Mouse (Mus musculus) forebrain, embryonic 12.5 days (tissue): ENCODE measurements at regions not wholly inside any gene's neighbourhood (a gene's known extent, or its start where the extent isn't known, plus 50 kb on each side); places are given as distances from the start of the nearest gene placed in this dataset.
"Not testable (repeated sequence)": the region's sequence is repeated elsewhere in the genome, so short reads cannot be mapped to it uniquely, and the experiment has no call there.

Source experiments
- ATAC-seq: fragments of 200-750 bp; cut with Nextera tagmentation; 2 replicates; pipeline ENCODE4 v1.8.0; 2017; ENCODE audit warnings: moderate TSS enrichment; ENCODE audit not compliant: low FRiP score
- H3K27ac ChIP-seq: fragments of 300-500 bp; sonication (generic); 2 replicates; pipeline ENCODE4 v1.5.1; 2016; ENCODE audit warnings: mild to moderate bottlenecking
- H3K27me3 ChIP-seq: fragments of 300-500 bp; sonication (generic); 2 replicates; pipeline ENCODE4 v1.6.1; 2016; ENCODE audit warnings: mild to moderate bottlenecking
- H3K36me3 ChIP-seq: fragments of 300-500 bp; sonication (generic); replicated peaks from 2 replicates; pipeline ENCODE4 v1.6.1; 2016; ENCODE audit warnings: mild to moderate bottlenecking
- H3K4me1 ChIP-seq: fragments of 300-500 bp; sonication (generic); 2 replicates; pipeline ENCODE4 v1.6.1; 2016
- H3K4me2 ChIP-seq: fragments of 300-500 bp; sonication (generic); 2 replicates; pipeline ENCODE4 v1.6.1; 2016; ENCODE audit warnings: mild to moderate bottlenecking, moderate library complexity
- H3K4me3 ChIP-seq: fragments of 300-500 bp; sonication (generic); replicated peaks from 2 replicates; pipeline ENCODE4 v1.5.1; 2016; ENCODE audit warnings: mild to moderate bottlenecking
- H3K9ac ChIP-seq: fragments of 300-500 bp; sonication (generic); 2 replicates; pipeline ENCODE4 v1.6.1; 2016; ENCODE audit warnings: mild to moderate bottlenecking
- H3K9me3 ChIP-seq: fragments of 300-500 bp; sonication (generic); 2 replicates; pipeline ENCODE4 v1.6.1; 2016
- WGBS: fragments of 180-500 bp; shearing (Covaris S2); methylation state at CpG from one replicate; pipeline ENCODE4 v1.1.7; 2016; 5-methylcytosine and 5-hydroxymethylcytosine counted together

DNA sequence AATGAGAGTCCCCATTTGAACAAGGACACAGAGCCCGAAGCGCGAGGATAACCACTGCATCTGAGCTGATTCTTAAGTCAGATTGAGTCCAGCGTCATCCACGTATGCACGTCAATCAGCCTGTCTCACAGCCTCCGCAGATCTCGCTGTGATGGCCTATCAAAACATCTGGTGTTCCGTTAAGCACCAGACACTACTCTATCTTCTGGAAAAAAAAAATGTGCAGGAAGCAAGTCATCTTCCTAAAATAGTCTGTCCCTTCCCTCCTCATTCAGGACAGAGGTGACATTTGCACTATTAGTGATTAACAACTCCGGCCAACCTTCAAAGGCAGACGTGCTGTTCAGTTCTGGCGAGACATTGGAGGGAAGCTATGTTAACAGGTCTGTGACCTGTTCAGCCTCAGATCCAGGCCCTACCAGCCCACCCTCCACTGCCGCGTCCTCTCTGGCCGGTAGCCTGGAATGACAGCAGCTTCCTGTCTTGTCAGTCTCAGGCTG is 81.0 kb downstream of the Cpn2 start:
- Histone ChIP-seq H3K36me3 (no peaks in the 10 kb centered on the region), H3K27me3 (peaks cover 81% of the 10 kb centered on the region), H3K27ac (no peak overlapping the region), H3K4me3 (no peak overlapping the region), H3K4me1 (peaks cover 19% of the 10 kb centered on the region), H3K4me2 (no peak overlapping the region), H3K9ac (no peak overlapping the region), H3K9me3 (no peaks in the 10 kb centered on the region)
- no peak for ATAC-seq
- WGBS, result 71% methylated on average over 15 of the region's 15 CpGs

DNA sequence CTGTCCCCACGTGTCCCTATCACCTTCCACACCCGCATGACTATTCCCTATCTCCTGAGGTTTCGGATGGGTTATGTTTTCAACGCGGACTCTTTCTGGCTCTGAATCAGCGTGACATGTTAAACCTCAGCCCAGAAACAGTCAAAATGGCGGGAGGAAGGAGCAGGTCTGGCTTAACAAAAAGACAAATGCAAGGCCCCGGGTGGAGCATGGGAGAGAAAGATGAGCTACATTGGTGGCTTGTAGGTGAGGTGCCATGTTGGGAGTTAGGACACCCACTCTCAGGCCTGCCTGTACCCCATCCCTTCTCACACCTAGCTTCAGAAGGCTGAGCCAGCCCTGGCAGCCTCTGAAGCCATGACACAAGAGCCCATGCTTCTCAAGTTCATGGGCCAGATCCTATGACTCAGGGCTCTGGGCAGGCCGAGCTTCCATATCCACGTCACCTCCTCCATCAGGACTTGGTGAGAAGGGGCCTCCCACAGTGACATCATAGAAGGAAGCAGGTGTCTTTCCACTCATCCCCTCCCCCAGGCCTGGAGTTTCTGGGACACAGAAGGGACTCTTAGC is 80.5 kb downstream of the Cpn2 start:
- Histone ChIP-seq H3K27me3 (peaks cover 81% of the 10 kb centered on the region), H3K4me2 (no peak overlapping the region), H3K36me3 (no peaks in the 10 kb centered on the region), H3K9ac (no peak overlapping the region), H3K9me3 (no peaks in the 10 kb centered on the region), H3K4me3 (no peak overlapping the region), H3K27ac (no peak overlapping the region), H3K4me1 (peaks cover 19% of the 10 kb centered on the region)
- WGBS, result 86% methylated on average over 10 of the region's 10 CpGs
- peak; percentile 4; the same call in 1 of the 2 replicates for ATAC-seq

DNA sequence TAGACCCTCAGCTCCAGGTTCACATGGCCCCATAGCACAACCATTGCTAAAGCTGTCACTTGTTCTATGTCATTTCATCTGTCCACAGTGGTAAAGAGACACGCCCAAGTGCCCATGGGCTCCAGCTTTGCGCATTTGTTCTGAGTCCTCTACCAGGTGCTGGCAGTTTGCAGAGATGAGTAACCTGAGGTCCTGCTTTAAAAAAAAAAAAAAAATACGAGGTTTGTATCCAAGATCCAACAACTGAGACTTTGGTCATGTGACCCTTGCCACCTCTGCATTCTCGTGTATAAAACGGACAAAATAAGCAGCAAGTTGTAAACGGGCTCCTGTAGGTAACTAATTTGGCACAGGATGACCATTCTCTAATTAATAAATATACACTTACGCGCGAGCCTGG is 79.9 kb downstream of the Cpn2 start:
- Histone ChIP-seq H3K27me3 (peaks cover 87% of the 10 kb centered on the region), H3K4me1 (peaks cover 19% of the 10 kb centered on the region)
- 55% methylated on average over 9 of the region's 9 CpGs for WGBS

DNA sequence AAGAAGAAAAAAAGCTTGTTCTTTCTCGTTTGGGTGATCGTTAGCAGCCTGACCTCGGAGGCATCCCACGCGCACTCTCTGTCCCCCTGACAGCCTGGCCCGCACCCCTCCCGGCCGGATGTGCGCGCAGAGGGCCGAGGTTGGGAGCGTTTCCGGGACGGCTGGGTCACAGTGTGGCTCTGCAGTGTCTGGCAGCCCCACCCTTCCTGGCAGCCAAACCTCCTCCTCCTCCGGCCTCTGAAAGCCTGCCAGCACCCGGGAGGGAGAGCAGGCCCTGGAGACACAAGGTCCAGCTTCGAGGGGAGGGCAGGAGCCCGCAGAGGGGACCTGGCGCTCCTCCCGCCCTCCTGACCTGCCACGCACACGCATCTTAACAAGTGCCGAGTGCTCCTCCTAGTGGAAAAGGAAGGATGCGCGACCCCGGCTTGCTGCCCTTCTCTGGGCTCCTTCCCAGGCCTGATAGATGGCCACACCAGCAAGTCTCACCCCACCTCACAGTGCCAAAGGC is 79.3 kb downstream of the Cpn2 start:
- H3K36me3 ChIP-seq, result no peaks in the 10 kb centered on the region
- H3K4me1 ChIP-seq, result peaks cover 19% of the 10 kb centered on the region
- WGBS, result under 1% methylated on average over 26 of the region's 26 CpGs
- H3K9ac ChIP-seq, result peak overlapping the region; percentile 52
- H3K4me2 ChIP-seq, result peak overlapping the region; percentile 62
- peaks cover 84% of the 10 kb centered on the region for H3K27me3 ChIP-seq
- peak; percentile 66 for ATAC-seq
- no peak overlapping the region for H3K27ac ChIP-seq
- peak overlapping the region; percentile 40 for H3K4me3 ChIP-seq
- H3K9me3 ChIP-seq, result no peaks in the 10 kb centered on the region

More for the DNA sequence above, 79.9 kb downstream of the Cpn2 start:
- Histone ChIP-seq H3K27ac (no peak overlapping the region), H3K4me3 (no peak overlapping the region), H3K36me3 (no peaks in the 10 kb centered on the region), H3K9ac (peak overlapping the region; percentile 52; the same call in 1 of the 2 replicates), H3K4me2 (peak overlapping the region; percentile 62), H3K9me3 (no peaks in the 10 kb centered on the region)
- no peak for ATAC-seq

DNA sequence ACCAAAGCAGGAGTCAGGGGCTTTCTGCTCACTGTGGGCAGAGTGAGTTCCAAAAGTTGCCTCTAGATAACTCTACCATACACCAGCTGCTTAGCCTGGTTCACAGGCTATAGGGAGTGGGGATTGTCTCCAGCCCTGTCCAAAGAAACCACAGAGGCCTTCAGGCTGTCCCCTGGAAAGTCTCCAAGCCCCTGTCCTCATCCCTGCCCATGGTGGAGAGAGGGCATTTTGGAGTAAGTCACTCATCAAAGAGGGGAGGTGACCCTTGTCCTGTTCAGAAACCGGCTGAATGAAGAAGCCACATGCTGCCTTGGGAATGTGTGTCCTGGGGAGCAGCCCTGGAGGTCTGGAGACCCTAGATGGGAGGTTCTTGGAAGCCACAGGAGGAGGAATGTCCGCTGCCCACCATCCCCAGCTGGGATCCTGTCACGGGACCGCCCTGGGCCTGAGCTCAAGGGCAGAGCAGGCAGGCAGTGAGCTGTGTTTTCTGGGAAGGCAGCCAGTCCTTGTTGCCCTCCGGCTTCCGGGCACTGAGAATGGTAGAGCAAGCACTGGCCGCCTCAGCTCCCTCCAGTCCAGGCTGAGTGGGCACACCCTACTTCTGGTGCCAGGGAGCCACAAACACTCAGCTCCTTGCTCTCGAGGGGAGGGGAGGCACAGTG is 78.4 kb downstream of the Cpn2 start:
- Histone ChIP-seq H3K9ac (no peak overlapping the region), H3K4me3 (no peak overlapping the region), H3K27ac (no peak overlapping the region), H3K4me2 (no peak overlapping the region), H3K36me3 (no peaks in the 10 kb centered on the region), H3K9me3 (no peaks in the 10 kb centered on the region), H3K4me1 (peaks cover 26% of the 10 kb centered on the region), H3K27me3 (peaks cover 86% of the 10 kb centered on the region)
- WGBS, result 71% methylated on average over 8 of the region's 8 CpGs
- no peak for ATAC-seq

DNA sequence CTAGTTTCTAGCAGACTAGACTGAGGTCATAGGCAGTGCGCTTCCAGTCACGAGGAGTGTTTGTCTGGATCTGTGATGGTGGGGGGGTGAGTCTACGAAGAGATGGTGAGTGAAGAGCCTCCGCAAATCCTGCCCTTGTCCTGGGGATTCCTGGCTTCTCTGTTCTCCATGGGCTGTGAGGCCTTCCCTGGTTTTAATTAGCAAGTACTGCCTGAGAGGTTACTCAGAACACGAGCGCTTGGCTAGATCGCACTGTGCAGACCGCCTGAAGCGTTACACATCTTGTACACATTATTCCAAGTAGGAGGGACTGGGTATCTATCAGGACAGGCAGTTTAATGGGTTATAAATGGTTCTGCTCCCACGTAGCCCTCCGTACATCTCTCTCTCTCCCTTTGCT is 76.9 kb downstream of the Cpn2 start:
- no peak for ATAC-seq
- Histone ChIP-seq H3K4me1 (peaks cover 19% of the 10 kb centered on the region), H3K27me3 (peaks cover 86% of the 10 kb centered on the region), H3K4me3 (no peak overlapping the region), H3K9me3 (no peaks in the 10 kb centered on the region), H3K27ac (no peak overlapping the region), H3K36me3 (no peaks in the 10 kb centered on the region), H3K9ac (no peak overlapping the region), H3K4me2 (no peak overlapping the region)
- WGBS, result 83% methylated on average over 11 of the region's 11 CpGs

DNA sequence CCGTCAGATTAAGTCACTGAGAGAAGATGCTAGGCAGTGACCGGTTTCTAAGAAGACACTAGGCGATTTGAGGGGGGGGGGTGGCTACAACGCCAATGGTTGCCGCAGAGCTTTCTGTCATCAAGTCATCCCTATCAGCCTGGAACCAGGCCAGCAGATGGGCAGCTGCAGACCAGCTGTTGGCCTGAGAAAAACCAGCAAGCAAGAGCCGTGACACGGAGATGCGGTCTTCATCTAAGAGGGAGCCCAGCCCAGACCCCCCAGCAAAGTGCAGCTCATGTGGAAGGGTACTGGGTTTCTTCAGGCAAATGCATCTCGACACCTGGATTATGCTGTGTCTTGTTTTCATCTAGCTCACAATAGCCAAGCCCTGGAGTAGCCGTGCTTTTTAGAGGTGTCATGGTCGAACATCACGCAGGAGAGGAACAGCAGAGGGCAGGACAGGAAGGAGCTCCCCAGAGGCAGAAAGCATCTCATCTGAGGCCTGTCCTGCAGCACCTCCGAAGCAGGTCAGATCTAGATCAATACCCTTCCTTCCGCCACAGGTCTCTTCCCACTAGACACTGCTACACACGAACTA is 76.3 kb downstream of the Cpn2 start:
- Histone ChIP-seq H3K9me3 (no peaks in the 10 kb centered on the region), H3K27ac (no peak overlapping the region), H3K4me1 (peaks cover 17% of the 10 kb centered on the region), H3K4me2 (no peak overlapping the region), H3K9ac (no peak overlapping the region), H3K27me3 (peaks cover 83% of the 10 kb centered on the region), H3K4me3 (no peak overlapping the region), H3K36me3 (no peaks in the 10 kb centered on the region)
- WGBS, result 82% methylated on average over 15 of the region's 15 CpGs
- ATAC-seq, result no peak

DNA sequence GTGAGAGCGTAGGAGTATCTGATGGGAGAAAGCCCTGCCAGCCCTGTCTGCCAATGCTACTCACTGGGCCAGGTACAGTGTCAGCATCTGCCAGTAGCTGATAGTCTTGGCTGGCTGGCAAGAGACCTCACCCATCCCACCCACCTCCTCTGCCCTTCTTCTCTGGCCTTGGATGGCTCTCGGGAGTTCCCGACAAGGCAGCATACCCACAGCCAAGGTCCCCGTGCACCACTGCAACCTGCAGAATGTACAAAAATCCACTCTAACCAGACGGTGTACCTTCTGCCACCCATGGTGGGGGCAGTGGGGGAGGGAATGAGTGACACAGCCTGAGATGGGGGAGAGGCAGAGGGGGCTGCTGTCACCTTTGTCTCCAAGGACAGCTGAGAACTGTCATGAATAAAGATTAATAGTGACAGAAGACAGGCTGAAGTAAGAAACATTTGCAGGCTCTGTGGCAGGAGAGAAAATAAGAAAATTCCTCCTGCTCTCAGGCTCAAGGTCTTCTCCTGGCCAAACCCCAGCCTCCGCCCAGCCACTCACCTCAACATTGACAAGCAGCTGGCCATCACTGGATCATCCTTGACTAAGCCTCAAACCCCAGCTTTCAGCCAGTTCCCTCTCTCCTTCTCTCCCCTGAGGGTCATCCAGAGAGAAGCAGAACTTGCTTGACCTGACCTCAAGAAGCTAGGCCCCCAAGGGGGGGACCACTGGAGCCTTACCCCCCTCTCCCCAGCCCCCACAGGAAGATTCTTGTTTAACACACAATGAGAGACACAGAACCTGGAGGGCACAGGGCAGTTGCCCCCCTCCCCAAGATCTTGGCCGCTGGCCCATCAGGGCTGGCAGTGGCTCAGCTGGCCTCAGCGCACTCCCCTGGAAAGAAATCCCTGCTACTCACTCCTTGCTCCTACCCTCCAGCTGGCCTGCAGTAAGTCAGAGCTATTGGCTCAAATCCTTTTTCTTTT is 73.7 kb downstream of the Cpn2 start:
- peaks cover 71% of the 10 kb centered on the region for H3K27me3 ChIP-seq
- H3K36me3 ChIP-seq, result no peaks in the 10 kb centered on the region
- peaks cover 10% of the 10 kb centered on the region for H3K4me1 ChIP-seq
- ATAC-seq, result no peak
- H3K4me3 ChIP-seq, result no peak overlapping the region
- H3K9ac ChIP-seq, result no peak overlapping the region
- H3K4me2 ChIP-seq, result no peak overlapping the region
- 57% methylated on average over 8 of the region's 8 CpGs for WGBS
- H3K27ac ChIP-seq, result no peak overlapping the region
- no peaks in the 10 kb centered on the region for H3K9me3 ChIP-seq

DNA sequence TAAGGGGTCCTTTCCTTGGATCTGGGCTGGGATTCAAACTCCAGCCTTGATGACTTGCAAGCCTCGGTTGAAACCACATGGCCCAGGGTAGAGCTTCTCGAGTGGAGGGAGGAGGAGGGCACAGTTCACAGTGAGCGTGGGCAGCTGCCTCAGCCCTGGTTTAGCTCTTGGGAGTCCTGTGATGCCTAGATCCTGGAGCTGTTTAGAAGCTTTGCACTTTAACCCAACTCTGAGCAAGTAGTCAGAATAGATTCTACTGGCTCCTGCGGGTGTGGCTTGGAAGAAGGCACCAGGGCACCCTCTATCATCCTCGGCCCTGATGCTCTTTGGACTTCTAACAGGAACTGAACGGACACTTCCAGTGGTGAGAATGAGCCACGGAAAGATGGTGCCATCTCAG is 72.5 kb downstream of the Cpn2 start:
- Histone ChIP-seq H3K9me3 (no peaks in the 10 kb centered on the region), H3K27me3 (peaks cover 65% of the 10 kb centered on the region), H3K4me2 (no peak overlapping the region), H3K27ac (no peak overlapping the region), H3K36me3 (no peaks in the 10 kb centered on the region), H3K9ac (no peak overlapping the region), H3K4me1 (peaks cover 10% of the 10 kb centered on the region), H3K4me3 (no peak overlapping the region)
- no peak for ATAC-seq
- WGBS, result 83% methylated on average over 7 of the region's 7 CpGs

DNA sequence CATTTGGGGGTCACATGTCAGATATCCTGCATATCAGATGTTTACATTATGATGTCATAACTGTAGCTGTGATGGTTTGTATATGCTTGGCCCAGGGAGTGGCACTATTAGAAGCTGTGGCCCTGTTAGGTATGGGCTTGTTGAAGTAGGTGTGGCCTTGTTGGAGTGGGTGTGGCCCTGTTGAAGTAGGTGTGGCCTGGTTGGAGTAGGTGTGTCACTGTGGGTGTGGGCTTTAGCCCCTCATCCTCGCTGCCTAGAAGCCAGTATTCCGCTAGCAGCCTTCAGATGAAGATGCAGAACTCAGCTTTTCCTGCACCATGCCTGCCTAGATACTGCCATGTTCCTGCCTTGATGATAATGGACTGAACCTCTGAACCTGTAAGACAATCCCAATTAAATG is 71.4 kb downstream of the Cpn2 start:
- not testable (repeated sequence) for H3K4me3 ChIP-seq, H3K36me3 ChIP-seq, H3K9ac ChIP-seq, H3K4me2 ChIP-seq, H3K27ac ChIP-seq, ATAC-seq, H3K9me3 ChIP-seq
- 95% methylated on average over 2 of the region's 2 CpGs for WGBS
- peaks cover 10% of the 10 kb centered on the region for H3K4me1 ChIP-seq
- peaks cover 54% of the 10 kb centered on the region for H3K27me3 ChIP-seq

DNA sequence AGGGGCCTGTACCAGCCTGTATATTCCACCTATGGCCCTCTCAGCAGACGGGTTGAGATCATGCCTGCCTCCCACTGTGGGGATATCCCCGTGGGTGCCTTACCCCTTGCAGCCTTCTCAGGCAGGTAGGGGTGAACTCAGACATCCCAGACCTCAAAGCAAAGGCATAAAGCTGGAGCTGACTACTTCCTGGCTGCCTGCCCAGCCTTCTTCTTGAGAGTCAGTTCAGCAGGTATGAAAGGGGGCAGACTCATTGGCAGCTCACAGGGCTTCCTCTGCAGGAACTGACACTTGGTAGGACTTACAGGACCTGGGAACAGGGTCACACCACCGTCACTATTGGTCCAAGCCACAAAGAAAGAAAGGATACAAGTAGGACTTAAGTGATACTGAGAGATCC is 69.9 kb downstream of the Cpn2 start:
- WGBS, result 89% methylated on average over 3 of the region's 3 CpGs
- H3K4me1 ChIP-seq, result peaks cover 10% of the 10 kb centered on the region
- H3K27ac ChIP-seq, result no peak overlapping the region
- H3K9me3 ChIP-seq, result no peaks in the 10 kb centered on the region
- H3K4me3 ChIP-seq, result no peak overlapping the region
- H3K4me2 ChIP-seq, result no peak overlapping the region
- H3K27me3 ChIP-seq, result peaks cover 40% of the 10 kb centered on the region
- no peaks in the 10 kb centered on the region for H3K36me3 ChIP-seq
- no peak for ATAC-seq
- H3K9ac ChIP-seq, result no peak overlapping the region

DNA sequence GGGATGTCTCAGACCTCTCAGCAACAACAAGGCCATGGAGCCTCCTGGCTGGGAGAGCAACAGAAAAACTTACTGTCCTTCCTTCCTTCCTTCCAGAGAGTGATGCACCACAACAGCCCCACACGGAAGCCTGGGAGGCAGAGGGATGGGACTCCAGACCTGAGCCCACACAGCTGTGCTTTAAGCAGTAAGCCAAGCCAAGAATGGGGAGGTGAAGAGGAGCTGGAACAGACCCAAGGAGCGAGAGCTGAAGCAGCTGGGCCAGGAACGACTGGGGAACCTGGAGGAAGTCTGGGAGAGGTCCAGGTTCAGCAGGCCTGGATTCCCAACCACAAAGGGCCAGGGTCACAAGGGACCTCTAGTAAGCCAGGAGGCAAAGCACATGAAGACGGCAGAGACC is 67.5 kb downstream of the Cpn2 start:
- H3K4me2 ChIP-seq, result no peak overlapping the region
- H3K4me3 ChIP-seq, result no peak overlapping the region
- H3K4me1 ChIP-seq, result peaks cover 5% of the 10 kb centered on the region
- H3K9me3 ChIP-seq, result no peaks in the 10 kb centered on the region
- WGBS, result 76% methylated on average over 4 of the region's 4 CpGs
- H3K27me3 ChIP-seq, result peaks cover 39% of the 10 kb centered on the region
- H3K27ac ChIP-seq, result no peak overlapping the region
- ATAC-seq, result no peak
- no peaks in the 10 kb centered on the region for H3K36me3 ChIP-seq
- no peak overlapping the region for H3K9ac ChIP-seq
